Mouse (Mus musculus) regulatory T cell (primary cell): ENCODE results near the gene Zkscan14.

Experiments used
- in situ Hi-C: fragments of 300-600 bp; cut with MboI, MseI; formaldehyde crosslinking; loops from one replicate; pipeline ENCODE4 v1.15.1; 2025; ENCODE audit warnings: high pct_unique_total_duplicates

Zkscan14 gene

GRCm38 (mm10) chr5:145203936-145204691 is 2.4 kb upstream of the Zkscan14 start, which contains the start of gene Zkscan5:
Gene Zkscan5, plus strand, starts transcription at chr5:145204562.
- in situ Hi-C loops, result loop anchor here (25.0 kb wide), 1 partner anchor 1583 kb away; the partner anchor contains the start of gene Usp12

DNA sequence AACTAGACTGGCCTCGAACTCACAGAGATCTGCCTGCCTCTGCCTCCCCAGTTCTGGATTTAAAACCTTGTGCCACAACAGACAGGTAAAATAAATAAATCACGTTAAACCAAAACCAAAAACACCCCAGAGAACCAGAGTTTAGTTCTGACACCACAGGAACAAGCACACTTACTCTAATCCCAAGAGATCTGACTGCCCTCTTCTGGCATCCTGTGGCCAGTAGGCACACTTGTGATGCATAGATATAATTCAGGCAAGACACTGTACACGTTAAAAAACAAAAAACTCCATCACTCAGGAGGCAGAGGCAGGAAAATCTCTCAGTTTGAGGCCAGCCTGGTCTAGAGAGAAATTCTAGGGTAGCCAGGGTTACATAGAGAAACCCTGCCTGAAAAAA is 778 bp upstream of the Zkscan14 start:
- in situ Hi-C loops, result loop anchor here (25.0 kb wide), 1 partner anchor 1585 kb away; the partner anchor contains the start of gene Usp12

GRCm38 (mm10) chr5:145200387-145200786 is 1.3 kb downstream of the Zkscan14 start:
- in situ Hi-C loops, result loop anchor here (25.0 kb wide), 1 partner anchor 1587 kb away; the partner anchor contains the start of gene Usp12

- in situ Hi-C loops, result loop anchor here (5.0 kb wide), 1 partner anchor 40 kb away; the partner anchor contains the start of gene Zfp655
Observed at GRCm38 (mm10) chr5:145191962-145192361, 9.7 kb downstream of the Zkscan14 start, which contains the start of gene Atp5j2. Gene Atp5j2, minus strand, starts transcription at chr5:145192062.

DNA sequence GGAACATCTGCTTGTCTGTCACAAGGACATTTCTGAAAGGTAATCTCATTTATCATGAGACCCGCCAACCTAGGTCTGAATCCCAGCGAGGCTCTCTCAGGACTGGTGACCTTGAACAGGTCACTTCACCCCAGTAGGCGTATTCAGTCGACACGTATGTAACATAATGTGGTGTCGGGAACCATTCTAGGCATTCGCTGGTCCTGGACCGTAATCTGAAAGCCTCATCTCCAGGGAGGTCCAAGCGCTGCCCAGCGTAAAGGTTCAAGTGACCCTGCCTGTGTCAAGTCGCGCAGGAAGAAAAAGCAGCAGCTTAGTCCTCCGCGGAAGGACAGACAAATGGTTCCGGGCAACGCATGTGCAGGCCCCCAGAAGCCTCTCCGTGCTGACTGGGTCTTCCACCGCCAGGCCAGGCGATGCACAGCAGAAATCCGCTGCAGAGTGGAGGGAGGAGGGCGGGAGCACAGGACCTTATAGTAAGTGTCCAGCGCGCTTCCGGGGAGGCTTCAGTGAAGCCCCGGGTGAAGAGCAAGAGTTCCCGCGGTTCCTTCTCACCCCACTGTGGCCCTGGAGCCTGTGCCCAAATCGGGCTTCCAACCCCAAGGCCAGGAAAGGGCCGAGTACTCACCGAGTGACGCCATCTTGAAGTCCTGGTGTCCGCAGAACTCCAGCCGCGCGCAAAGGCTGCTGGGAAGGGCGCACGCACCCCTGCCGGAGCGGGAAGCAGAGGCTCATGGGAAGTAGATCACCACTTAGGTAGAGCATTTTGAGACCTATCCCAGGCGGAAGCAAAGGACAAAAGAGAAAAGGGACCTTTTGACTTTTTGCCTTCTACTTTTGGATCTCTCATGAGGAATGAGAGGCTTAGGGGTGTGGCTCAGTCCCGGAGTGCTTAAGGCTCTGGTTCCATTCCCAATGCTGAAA is 10.5 kb downstream of the Zkscan14 start:
- in situ Hi-C loops, result loop anchor here (5.0 kb wide), 1 partner anchor 41 kb away; the partner anchor contains the start of gene Zfp655

DNA sequence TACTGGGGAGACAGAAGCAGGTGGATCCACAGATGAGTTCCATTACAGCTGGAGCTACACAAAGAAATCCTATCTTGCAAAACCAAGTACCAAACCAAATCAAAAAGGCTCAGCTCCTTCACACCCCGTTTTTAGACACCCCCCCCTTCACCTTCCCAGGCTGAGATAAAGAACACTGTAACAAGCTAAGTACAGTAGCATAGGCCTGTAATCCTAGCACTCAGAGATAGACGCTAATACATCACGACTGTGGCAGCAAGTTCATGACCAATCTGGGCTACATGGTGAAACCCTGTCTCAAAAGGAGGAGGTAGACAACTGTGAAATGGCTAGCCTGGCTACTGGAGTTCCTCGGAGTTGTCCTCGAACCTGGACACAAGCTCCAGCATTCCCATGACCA is 11.3 kb downstream of the Zkscan14 start:
- in situ Hi-C loops, result loop anchor here (5.0 kb wide), 1 partner anchor 42 kb away; the partner anchor contains the start of gene Zfp655

GRCm38 (mm10) chr5:145189416-145189815 is 12.3 kb downstream of the Zkscan14 start:
- in situ Hi-C loops, result no loop called here

- in situ Hi-C loops, result no loop called here
Observed at GRCm38 (mm10) chr5:145185244-145185643, 16.4 kb downstream of the Zkscan14 start.

- in situ Hi-C loops, result no loop called here
Observed at GRCm38 (mm10) chr5:145178461-145178980, 23.1 kb downstream of the Zkscan14 start.

- in situ Hi-C loops, result no loop called here
Observed at GRCm38 (mm10) chr5:145167306-145167661, 34.4 kb downstream of the Zkscan14 start.

DNA sequence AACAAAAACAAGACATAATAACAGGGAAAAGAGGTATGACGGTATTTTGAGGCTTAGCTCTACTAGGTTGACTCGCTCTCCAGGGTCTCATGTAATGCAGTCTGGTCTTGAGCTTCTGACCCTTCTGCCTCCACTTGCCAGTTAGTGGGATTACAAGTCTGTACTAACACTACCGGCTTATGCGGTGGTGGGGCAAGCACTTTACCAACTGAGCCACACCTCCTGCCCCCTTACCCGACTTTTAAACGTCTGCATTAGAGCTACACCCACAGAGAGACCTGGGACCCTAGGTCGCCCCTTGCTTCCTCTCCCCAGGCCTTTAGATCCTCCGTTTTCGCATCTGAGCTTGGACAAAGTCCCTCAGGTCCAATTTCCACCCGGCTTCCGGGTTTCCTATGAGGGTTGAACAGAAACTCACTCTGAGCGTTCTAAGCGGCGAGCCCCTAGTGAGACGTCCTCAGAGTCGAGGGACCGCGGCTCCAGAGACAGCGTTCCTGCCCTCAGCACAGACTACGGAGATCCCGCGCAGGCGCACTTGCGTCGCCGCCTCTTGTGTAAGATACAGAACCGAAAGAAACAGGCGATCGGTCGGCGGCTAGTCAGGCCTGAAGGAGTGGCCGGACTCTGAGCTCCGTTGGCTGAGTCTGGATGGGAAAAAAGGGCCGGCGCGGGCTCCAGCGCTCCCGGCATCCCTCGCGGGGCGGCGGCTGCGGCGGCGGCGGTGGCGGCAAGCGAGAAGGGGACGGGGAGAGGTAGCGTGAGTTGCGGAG is 34.9 kb downstream of the Zkscan14 start, which contains the start of the genes Ptcd1 and Cpsf4:
Gene Ptcd1, minus strand, starts transcription at position 573 of the 770 bp plus-strand sequence.
Gene Cpsf4, plus strand, starts transcription at position 678 of the 770 bp plus-strand sequence.
- in situ Hi-C loops, result no loop called here

DNA sequence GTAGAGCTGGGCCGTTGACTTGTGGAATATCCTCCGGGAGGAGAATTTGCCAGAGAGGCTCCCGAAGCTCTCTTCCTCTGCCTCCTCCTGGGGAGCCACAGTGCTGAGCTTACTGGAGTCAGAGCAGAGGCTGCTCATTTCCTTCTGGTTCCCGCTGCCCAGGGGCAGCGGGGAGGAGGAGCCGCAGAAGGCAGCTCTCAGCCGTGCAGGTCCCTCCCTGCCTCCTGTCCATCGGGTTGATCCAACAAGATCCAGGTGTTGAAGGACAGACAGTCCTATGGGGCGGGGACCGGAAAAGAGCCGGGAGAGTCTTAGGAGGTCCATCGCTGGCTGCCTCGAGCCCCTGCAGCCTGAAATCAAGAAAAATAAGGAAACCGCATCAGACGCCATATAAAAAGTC is 36.5 kb downstream of the Zkscan14 start:
- in situ Hi-C loops, result no loop called here

- in situ Hi-C loops, result no loop called here
Observed at GRCm38 (mm10) chr5:145164710-145165109, 37.0 kb downstream of the Zkscan14 start.

DNA sequence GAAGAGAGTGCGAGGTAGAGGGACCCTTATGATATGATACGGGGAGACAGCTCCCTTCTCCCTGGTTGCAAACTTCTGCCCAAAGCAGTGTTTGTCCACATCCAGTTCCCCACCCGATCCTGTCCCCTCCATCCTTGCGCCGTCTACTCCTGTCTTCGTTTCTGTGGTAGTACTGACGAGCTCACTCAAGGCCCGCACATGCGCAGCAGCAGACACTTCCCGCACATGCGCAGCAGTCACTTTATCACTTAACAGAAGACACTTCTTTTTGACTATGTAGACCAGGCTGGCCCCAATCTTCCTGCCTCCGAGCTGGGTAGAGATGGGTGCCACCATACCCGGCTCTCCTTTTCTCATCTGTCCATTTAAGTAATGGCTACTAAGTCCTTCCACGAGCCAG is 40.3 kb downstream of the Zkscan14 start:
- in situ Hi-C loops, result no loop called here

GRCm38 (mm10) chr5:145152690-145153089 is 49.0 kb downstream of the Zkscan14 start:
- in situ Hi-C loops, result no loop called here

GRCm38 (mm10) chr5:145149294-145149693 is 52.4 kb downstream of the Zkscan14 start:
- in situ Hi-C loops, result no loop called here

DNA sequence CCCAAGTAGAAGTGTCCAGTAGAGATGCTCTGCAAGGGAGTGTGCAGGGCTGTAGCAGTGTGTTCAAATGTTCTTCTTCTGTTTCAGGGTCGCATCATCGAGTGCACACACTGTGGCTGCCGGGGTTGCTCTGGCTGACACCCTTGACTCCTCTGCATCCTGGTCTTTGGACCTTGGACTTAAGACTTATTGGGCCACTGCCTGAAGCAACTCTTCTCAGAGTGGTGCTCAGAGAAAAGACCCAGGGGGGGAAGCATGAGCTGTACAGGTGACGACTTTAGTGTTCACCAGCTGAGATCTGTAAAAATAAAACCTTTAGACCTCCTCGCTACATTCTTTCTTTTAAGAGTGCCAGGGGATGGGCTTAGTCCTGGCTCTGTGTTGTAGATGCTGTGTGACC is 53.9 kb downstream of the Zkscan14 start:
- in situ Hi-C loops, result no loop called here
